ENCODE assay signal across 8 mouse cellular contexts in the genomic region with DNA sequence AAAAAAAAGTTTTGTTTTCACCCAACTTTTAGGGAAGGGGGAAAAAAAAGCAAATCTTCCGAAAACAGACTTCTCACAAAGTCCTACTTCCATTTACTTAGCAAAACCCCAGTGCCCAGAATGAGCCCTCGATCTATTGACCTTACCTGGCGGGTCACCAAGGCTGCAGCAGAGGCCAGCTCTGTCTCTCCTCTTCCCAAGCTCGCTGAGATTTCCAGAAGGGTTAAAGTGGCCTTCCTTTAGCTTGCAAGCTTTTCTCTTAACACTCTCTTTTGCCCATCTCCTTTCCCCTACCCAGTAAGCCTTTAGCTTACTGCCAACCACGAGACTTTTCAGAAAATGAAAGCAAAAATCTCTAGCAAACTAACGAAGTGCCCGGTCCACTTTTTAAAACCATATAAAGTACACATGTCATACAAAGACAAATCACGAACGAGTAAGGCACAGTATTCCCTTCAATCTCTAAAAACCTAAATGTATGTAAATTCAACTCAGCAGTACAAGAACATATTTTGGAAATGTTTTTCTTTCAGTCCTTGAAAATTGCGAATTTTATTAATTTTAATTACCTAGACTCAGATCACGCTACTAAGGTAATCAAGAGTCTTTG. TPM values are rescaled to one million over a fixed set of nuclear protein-coding genes. Genes with fewer than 3 reads are reported as not detected.
DNase-seq lines count a peak whose midpoint lies in the region; ATAC-seq lines count a peak whose summit lies in the region.

No protein-coding gene starts in this region.

- 6% methylated on average over 11 of the region's 11 CpGs for WGBS in forebrain, embryonic 16.5 days

- H3K4me3 ChIP-seq in forebrain, embryonic 16.5 days (replicated peaks; ENCODE audit: low read length): peak overlapping the region; percentile 90

- H3K9me3 ChIP-seq in forebrain, embryonic 16.5 days (ENCODE audit: control insufficient read depth, low read length): no peaks in the 10 kb centered on the region

- H3K27ac ChIP-seq in forebrain, embryonic 16.5 days (ENCODE audit: low read length): no peak overlapping the region

- no peaks in the 10 kb centered on the region for H3K27me3 ChIP-seq in forebrain, embryonic 16.5 days (replicated peaks; ENCODE audit: control insufficient read depth, insufficient read depth, low read length)

- ATAC-seq in cerebellum, adult (ENCODE audit: insufficient number of reproducible peaks, low FRiP score, low TSS enrichment): no peak
- ATAC-seq in forebrain, embryonic 16.5 days: no peak

- peak; percentile 19 for DNase-seq in cerebellum, adult 11 months
- DNase-seq in adipocyte (ENCODE audit: low spot score): peak; percentile 75
- DNase-seq in kidney, postnatal 36 days: peak; percentile 56 to 75
- DNase-seq in naive thymus-derived CD4-positive, alpha-beta T cell, adult 2 months (ENCODE audit: low read depth): peak; percentile 22
- DNase-seq in Muller cell, postnatal 12 days (ENCODE audit: inconsistent ontology term): no peak
- DNase-seq in layer of hippocampus, adult 9-11 months: no peak

- peaks cover 23% of the 10 kb centered on the region for H3K4me1 ChIP-seq in forebrain, embryonic 16.5 days (replicated peaks; ENCODE audit: control insufficient read depth, insufficient read depth, low read length)

- H3K4me2 ChIP-seq in forebrain, embryonic 16.5 days (ENCODE audit: low read length): peak overlapping the region; percentile 70

- peak overlapping the region; percentile 83 for H3K9ac ChIP-seq in forebrain, embryonic 16.5 days (replicated peaks; ENCODE audit: low read depth, low read length)

- H3K36me3 ChIP-seq in forebrain, embryonic 16.5 days (ENCODE audit: control insufficient read depth, insufficient read depth): no peaks in the 10 kb centered on the region

RNA-seq across cellular contexts. Expression of a gene that starts 1.3 kb away (rescaled TPM):
- polyA plus RNA-seq in forebrain, embryonic 16.5 days (2015; fragmentation: Nextera tagmentation; extraction: Ambion mirVana): 47.3 and 50.4 TPM in 2 replicates

RNA-seq across cellular contexts. Expression of a gene that starts 7.5 kb away (rescaled TPM):
- polyA plus RNA-seq in forebrain, embryonic 16.5 days (2015; fragmentation: Nextera tagmentation; extraction: Ambion mirVana): 32.1 and 35.1 TPM in 2 replicates

RNA-seq across cellular contexts. Expression of a gene that starts 29.7 kb away (rescaled TPM):
- 19.3 and 20.4 TPM in 2 replicates for polyA plus RNA-seq in forebrain, embryonic 16.5 days (2015; fragmentation: Nextera tagmentation; extraction: Ambion mirVana)

Comparison
In these comparisons a context has a peak if more than half of its experiments do, and no peak if none do; other contexts are left out.
1. DNase-seq: peak in cerebellum, adult 11 months (single experiment), adipocyte (single experiment), kidney, postnatal 36 days (2 of 2) and naive thymus-derived CD4-positive, alpha-beta T cell, adult 2 months (single experiment); none in Muller cell, postnatal 12 days (single experiment) and layer of hippocampus, adult 9-11 months (single experiment).